Mouse (Mus musculus) embryonic fibroblast, embryonic 13.5 days (primary cell): Measurements from ENCODE around the gene Tead4. TPM values are rescaled to one million over a fixed set of nuclear protein-coding genes. Genes with fewer than 3 reads are reported as not detected.
A peak's percentile ranks its signal among the peaks of the same experiment; 100 is the strongest.
"Not testable (repeated sequence)": the region's sequence is repeated elsewhere in the genome, so short reads cannot be mapped to it uniquely, and the experiment has no call there.

Experiments
- H3K27ac ChIP-seq: 2 replicates; pipeline ENCODE4 v1.5.1; 2012; ENCODE audit warnings: low read length, control low read depth, inconsistent platforms; ENCODE audit not compliant: insufficient read depth
- H3K4me1 ChIP-seq: 2 replicates; pipeline ENCODE4 v1.6.1; 2011; ENCODE audit warnings: low read length; ENCODE audit not compliant: control insufficient read depth, insufficient read depth
- H3K4me3 ChIP-seq: 2 replicates; pipeline ENCODE4 v1.5.1; 2011; ENCODE audit warnings: mild to moderate bottlenecking, control low read depth, low read length; ENCODE audit not compliant: insufficient read depth
- CTCF ChIP-seq: IDR thresholded peaks from 2 replicates; pipeline ENCODE4 v1.5.1; 2011; ENCODE audit warnings: mild to moderate bottlenecking, control low read depth, low read length, moderate library complexity, borderline replicate concordance; ENCODE audit not compliant: insufficient read depth
- POLR2A ChIP-seq: IDR thresholded peaks from 2 replicates; pipeline ENCODE4 v1.6.1; 2011; ENCODE audit warnings: low read depth, mild to moderate bottlenecking, control low read depth, low read length, moderate library complexity
- polyA plus RNA-seq: library from polyadenylated mRNA; stranded (reverse); fragments of >200 nt; gene quantifications from 2 replicates; pipeline ENCODE4 v1.2.4, GENCODE M21; 2011; ENCODE audit warnings: low read depth; ENCODE audit not compliant: missing spikeins, insufficient read length

The Tead4 gene
- polyA plus RNA-seq, 1 experiment = 3.0 TPM

DNA sequence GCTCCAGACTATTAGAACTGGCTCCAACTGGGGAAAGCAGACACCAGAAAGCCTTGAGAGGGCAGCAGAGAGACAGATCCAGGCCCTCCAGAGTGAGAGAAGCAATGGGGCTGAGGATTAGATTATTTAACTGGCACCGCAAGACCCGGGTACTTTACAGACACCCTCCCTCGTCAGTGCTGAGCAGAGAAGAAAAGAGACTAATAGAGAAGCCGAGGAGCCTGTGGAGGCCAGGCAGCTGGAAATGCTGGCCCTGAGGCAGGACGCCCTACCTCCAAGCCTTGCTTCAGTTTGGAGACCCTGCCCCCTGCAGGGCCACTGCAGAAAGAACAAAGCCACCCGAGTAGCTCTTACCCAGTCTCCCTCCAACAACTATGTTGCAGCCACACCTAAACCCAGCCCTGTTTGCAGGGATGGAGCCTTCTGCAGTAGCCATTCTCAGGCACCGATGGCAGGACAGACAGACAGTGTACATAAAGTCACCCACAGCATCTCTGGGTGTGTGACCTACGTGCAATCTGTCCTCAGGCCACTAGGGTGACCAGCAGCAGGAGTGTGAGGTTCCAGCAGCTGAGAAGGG, 73.1 kb downstream of the Tead4 start:
- TF ChIP-seq POLR2A (no peak), CTCF (peak; percentile 44; the same call in 1 of the 2 replicates)
- no peak overlapping the region for H3K4me3 ChIP-seq
- no peaks in the 10 kb centered on the region for H3K4me1 ChIP-seq
- no peak overlapping the region for H3K27ac ChIP-seq

DNA sequence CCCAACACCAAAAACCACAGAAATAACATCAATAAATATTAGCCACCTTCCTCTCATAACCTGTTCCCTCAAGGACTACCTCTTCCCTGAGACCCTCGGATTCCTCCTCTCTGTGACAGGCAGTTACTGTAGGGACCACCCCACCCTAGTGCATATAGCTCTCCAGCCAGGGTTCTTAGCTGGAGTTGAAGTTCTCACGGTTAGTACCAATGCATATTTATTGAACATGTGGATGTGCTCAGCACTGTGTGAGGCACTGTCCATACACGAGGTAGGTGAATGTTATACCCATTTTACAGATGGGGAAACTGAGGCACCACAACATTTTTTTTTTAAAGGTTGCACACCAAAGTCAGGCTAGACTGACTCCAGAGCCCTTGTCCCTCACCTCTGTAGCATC, 73.7 kb downstream of the Tead4 start:
- Histone ChIP-seq H3K27ac (no peak overlapping the region), H3K4me1 (no peaks in the 10 kb centered on the region), H3K4me3 (no peak overlapping the region)
- TF ChIP-seq POLR2A (no peak), CTCF (no peak)

GRCm38 (mm10) chr6:128225846-128226176, 74.8 kb downstream of the Tead4 start:
- no peaks in the 10 kb centered on the region for H3K4me1 ChIP-seq
- H3K4me3 ChIP-seq = no peak overlapping the region
- H3K27ac ChIP-seq = no peak overlapping the region
- no peak for TF ChIP-seq CTCF
- TF ChIP-seq POLR2A = no peak

DNA sequence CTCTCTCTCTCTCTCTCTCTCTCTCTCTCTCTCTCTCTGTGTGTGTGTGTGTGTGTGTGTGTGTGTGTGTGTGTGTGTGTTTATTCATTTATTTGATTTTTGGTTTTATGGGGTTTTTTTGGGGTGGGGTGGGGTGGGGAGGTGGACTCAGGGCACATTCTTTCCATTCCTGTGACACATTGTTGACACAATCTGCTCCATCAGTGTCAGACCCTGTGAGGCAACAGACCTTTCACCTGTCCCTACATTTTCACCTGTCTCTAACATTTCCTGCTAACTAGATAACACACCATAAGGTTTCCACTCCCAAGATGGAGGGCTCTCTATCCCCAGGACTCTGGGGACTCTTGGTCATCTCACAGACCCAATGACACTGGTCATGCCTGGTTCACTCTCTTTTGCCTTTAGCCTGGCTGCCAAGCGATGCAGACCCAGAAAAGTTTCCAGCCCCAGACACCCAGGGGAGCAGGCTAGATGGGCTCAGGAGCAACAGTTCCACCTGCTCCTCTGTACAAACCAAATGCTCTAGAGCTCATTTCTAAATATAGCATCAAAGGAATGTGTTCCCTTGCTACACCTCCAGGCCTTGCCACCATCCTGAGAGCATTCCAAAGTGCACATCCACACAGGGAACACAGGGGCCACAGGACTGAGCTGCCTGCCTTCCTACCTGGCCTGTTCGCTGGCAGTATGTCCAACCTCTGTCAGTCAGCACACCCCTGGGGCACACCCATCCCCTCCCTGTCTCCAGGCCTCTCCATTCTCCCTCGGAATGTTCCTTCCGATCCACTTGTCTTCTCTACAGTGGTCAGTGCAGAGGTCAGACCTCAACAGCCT, 75.4 kb downstream of the Tead4 start:
- Histone ChIP-seq H3K4me3 (no peak overlapping the region), H3K27ac (no peak overlapping the region), H3K4me1 (no peaks in the 10 kb centered on the region)
- TF ChIP-seq CTCF = no peak
- no peak for TF ChIP-seq POLR2A

DNA sequence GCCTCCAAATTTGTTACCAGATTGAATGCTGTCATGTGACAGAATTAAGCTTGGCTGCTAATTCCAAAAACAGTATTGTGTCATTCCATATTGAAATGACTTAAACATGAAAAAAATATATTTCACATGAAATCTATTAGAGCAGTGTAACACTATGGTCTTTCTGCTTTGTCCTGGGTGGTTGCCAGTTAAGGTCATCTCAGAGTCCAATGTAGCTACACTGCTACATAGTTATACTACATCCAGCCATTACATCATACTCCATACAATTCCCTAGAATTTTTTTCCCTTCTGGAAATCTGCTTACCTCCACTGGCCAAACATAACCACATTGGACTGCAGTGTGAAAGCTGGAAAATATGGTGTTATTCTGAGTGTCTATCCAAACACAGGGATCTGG, 77.5 kb downstream of the Tead4 start:
- Histone ChIP-seq H3K4me1 (no peaks in the 10 kb centered on the region), H3K4me3 (no peak overlapping the region), H3K27ac (no peak overlapping the region)
- TF ChIP-seq CTCF (no peak), POLR2A (no peak)

DNA sequence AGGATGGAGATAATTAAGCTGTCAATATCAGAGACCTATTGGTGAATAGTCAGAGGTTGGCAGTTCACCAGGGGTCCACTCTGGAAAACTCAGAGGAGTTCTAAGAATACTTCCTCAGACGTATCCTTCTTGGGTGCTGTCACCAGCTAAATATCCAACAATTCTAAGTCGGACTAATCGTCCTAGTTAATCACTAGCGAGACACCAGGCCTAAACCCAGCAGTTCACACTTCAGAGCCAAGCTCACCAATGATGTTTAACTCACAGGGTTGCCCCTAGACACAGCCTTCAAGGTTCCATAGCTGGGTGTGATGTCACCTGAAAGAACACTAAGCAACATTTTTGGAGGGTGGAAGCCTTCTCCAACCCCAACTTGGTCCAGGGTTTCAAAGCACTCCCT, 85.6 kb downstream of the Tead4 start:
- not testable (repeated sequence) for H3K27ac ChIP-seq, H3K4me1 ChIP-seq

GRCm38 (mm10) chr6:128209199-128209598, 91.4 kb downstream of the Tead4 start:
- not testable (repeated sequence) for H3K27ac ChIP-seq, H3K4me1 ChIP-seq, H3K4me3 ChIP-seq

More for the DNA sequence above, 85.6 kb downstream of the Tead4 start:
- H3K4me3 ChIP-seq = not testable (repeated sequence)

DNA sequence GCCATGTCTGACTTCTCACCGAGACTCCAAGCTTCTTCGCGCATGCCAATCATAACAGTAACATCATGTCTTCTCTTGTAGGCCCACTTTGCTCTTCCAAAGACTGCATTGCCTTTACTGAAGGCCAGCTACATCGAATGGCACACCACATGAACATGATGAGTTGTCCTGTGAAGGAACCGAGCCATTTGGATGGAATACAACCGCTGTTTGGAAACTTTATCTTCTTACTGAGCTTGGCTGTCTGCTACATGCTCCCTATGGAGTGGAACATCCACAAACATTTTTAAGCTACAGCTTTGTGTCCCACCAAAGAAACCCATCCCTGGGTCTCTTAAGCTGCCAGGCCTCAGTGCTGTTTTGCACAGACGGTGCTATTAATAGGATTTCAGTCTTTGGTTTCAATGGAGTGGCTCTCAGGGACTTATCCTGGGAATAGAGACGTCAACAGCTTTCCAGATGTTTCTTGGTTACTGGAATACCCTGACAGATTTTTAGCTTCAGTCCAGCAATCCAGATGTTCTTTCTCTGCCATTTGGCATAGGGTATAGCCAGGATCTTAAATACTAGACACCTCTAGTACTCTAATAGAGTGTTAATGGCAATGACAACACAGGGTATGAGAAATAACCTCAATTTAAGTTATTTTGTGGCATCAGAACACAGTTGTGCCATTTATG, 92.0 kb downstream of the Tead4 start:
- TF ChIP-seq POLR2A (no peak), CTCF (no peak)
- Histone ChIP-seq H3K4me3 (no peak overlapping the region), H3K4me1 (no peaks in the 10 kb centered on the region), H3K27ac (no peak overlapping the region)

- H3K4me3 ChIP-seq = no peak overlapping the region
- no peaks in the 10 kb centered on the region for H3K4me1 ChIP-seq
- TF ChIP-seq CTCF = no peak
- no peak for TF ChIP-seq POLR2A
- H3K27ac ChIP-seq = no peak overlapping the region
Measured at GRCm38 (mm10) chr6:128203557-128203956, 97.1 kb downstream of the Tead4 start.

GRCm38 (mm10) chr6:128200847-128201640, 99.6 kb downstream of the Tead4 start:
- peak; percentile 54 for TF ChIP-seq POLR2A
- TF ChIP-seq CTCF = no peak

More at GRCm38 (mm10) chr6:128200847-128201640, 99.6 kb downstream of the Tead4 start:
- Histone ChIP-seq H3K27ac (no peak overlapping the region), H3K4me3 (peak overlapping the region; percentile 54), H3K4me1 (no peaks in the 10 kb centered on the region)
